Mouse (Mus musculus): ENCODE results near the gene Mpzl3. TPM values are rescaled to one million over a fixed set of nuclear protein-coding genes. Genes with fewer than 3 reads are reported as not detected.

Mpzl3 gene
- polyA plus RNA-seq, 1 experiment from 2014 or later: 2.3 TPM

- Histone ChIP-seq H3K27me3 (ENCODE audit: control insufficient read depth, insufficient read depth, low read length) (no peaks in the 10 kb centered on the region; the same call in 1 of the 2 replicates), H3K36me3 (ENCODE audit: control insufficient read depth, insufficient read depth, low read length) (no peaks in the 10 kb centered on the region), H3K9me3 (ENCODE audit: control insufficient read depth, low read length) (no peaks in the 10 kb centered on the region), H3K4me1 (ENCODE audit: control insufficient read depth, insufficient read depth, low read length) (peaks cover 7% of the 10 kb centered on the region; the same call in 1 of the 2 replicates), H3K9ac (ENCODE audit: low read length) (no peak overlapping the region), H3K4me3 (ENCODE audit: low read depth, low read length) (no peak overlapping the region), H3K27ac (ENCODE audit: low read depth, low read length) (no peak overlapping the region), H3K4me2 (no peak overlapping the region)
- ATAC-seq (ENCODE audit: low FRiP score) (no peak), DNase-seq (ENCODE audit: low spot score, missing footprints) (no peak)
- 86% methylated on average over 6 of the region's 6 CpGs for WGBS
Measured at GRCm38 (mm10) chr9:45120567-45120966, 65.6 kb downstream of the Mpzl3 start.

- Histone ChIP-seq H3K9me3 (ENCODE audit: control insufficient read depth, low read length) (no peaks in the 10 kb centered on the region), H3K27me3 (ENCODE audit: control insufficient read depth, insufficient read depth, low read length) (no peaks in the 10 kb centered on the region; the same call in 1 of the 2 replicates), H3K4me3 (ENCODE audit: low read depth, low read length) (no peak overlapping the region), H3K4me1 (ENCODE audit: control insufficient read depth, insufficient read depth, low read length) (0 out of 2 replicates have a peak, but pooled peaks cover 5% of the 10 kb centered on the region), H3K36me3 (ENCODE audit: control insufficient read depth, insufficient read depth, low read length) (no peaks in the 10 kb centered on the region), H3K27ac (ENCODE audit: low read depth, low read length) (no peak overlapping the region), H3K4me2 (no peak overlapping the region), H3K9ac (ENCODE audit: low read length) (no peak overlapping the region)
- WGBS: 69% methylated on average over 6 of the region's 6 CpGs
- DNase-seq (ENCODE audit: low spot score, missing footprints): peak; percentile 73
- no peak for ATAC-seq (ENCODE audit: low FRiP score)
Measured at GRCm38 (mm10) chr9:45121001-45121400, 66.0 kb downstream of the Mpzl3 start.

GRCm38 (mm10) chr9:45121769-45122168 is 66.8 kb downstream of the Mpzl3 start:
- Histone ChIP-seq H3K36me3 (ENCODE audit: control insufficient read depth, insufficient read depth, low read length) (no peaks in the 10 kb centered on the region), H3K9me3 (ENCODE audit: control insufficient read depth, low read length) (no peaks in the 10 kb centered on the region), H3K9ac (ENCODE audit: low read length) (no peak overlapping the region), H3K4me3 (ENCODE audit: low read depth, low read length) (no peak overlapping the region), H3K27me3 (ENCODE audit: control insufficient read depth, insufficient read depth, low read length) (no peaks in the 10 kb centered on the region), H3K4me1 (ENCODE audit: control insufficient read depth, insufficient read depth, low read length) (0 out of 2 replicates have a peak, but pooled peaks cover 2% of the 10 kb centered on the region), H3K4me2 (peak overlapping the region; percentile 17; the same call in 1 of the 2 replicates), H3K27ac (ENCODE audit: low read depth, low read length) (no peak overlapping the region)
- ATAC-seq (ENCODE audit: low FRiP score) (peak; percentile 49; the same call in 1 of the 2 replicates), DNase-seq (ENCODE audit: low spot score, missing footprints) (peak; percentile 95)
- 7% methylated on average over 10 of the region's 10 CpGs for WGBS

GRCm38 (mm10) chr9:45122209-45122761 is 67.3 kb downstream of the Mpzl3 start:
- Histone ChIP-seq H3K27ac (ENCODE audit: low read depth, low read length) (no peak overlapping the region), H3K36me3 (ENCODE audit: control insufficient read depth, insufficient read depth, low read length) (no peaks in the 10 kb centered on the region), H3K27me3 (ENCODE audit: control insufficient read depth, insufficient read depth, low read length) (no peaks in the 10 kb centered on the region), H3K4me1 (ENCODE audit: control insufficient read depth, insufficient read depth, low read length) (0 out of 2 replicates have a peak, but pooled peaks cover 2% of the 10 kb centered on the region), H3K9ac (ENCODE audit: low read length) (no peak overlapping the region), H3K9me3 (ENCODE audit: control insufficient read depth, low read length) (no peaks in the 10 kb centered on the region), H3K4me3 (ENCODE audit: low read depth, low read length) (no peak overlapping the region), H3K4me2 (peak overlapping the region; percentile 17; the same call in 1 of the 2 replicates)
- DNase-seq (ENCODE audit: low spot score, missing footprints) (no peak), ATAC-seq (ENCODE audit: low FRiP score) (peak; percentile 49; the same call in 1 of the 2 replicates)
- 32% methylated on average over 9 of the region's 9 CpGs for WGBS

- H3K4me3 ChIP-seq (ENCODE audit: low read depth, low read length): no peak overlapping the region
- no peak for ATAC-seq (ENCODE audit: low FRiP score)
- no peak overlapping the region for H3K9ac ChIP-seq (ENCODE audit: low read length)
- no peaks in the 10 kb centered on the region for H3K27me3 ChIP-seq (ENCODE audit: control insufficient read depth, insufficient read depth, low read length)
- 0 out of 2 replicates have a peak, but pooled peaks cover 2% of the 10 kb centered on the region for H3K4me1 ChIP-seq (ENCODE audit: control insufficient read depth, insufficient read depth, low read length)
- no peak for DNase-seq (ENCODE audit: low spot score, missing footprints)
- H3K27ac ChIP-seq (ENCODE audit: low read depth, low read length): no peak overlapping the region
- no peak overlapping the region for H3K4me2 ChIP-seq
- no peaks in the 10 kb centered on the region for H3K9me3 ChIP-seq (ENCODE audit: control insufficient read depth, low read length)
- no peaks in the 10 kb centered on the region for H3K36me3 ChIP-seq (ENCODE audit: control insufficient read depth, insufficient read depth, low read length)
- WGBS: 92% methylated on average over 14 of the region's 14 CpGs
Measured at GRCm38 (mm10) chr9:45125211-45125610, 70.2 kb downstream of the Mpzl3 start.

- no peak overlapping the region for H3K27ac ChIP-seq (ENCODE audit: low read depth, low read length)
- 0 out of 2 replicates have a peak, but pooled peaks cover 2% of the 10 kb centered on the region for H3K4me1 ChIP-seq (ENCODE audit: control insufficient read depth, insufficient read depth, low read length)
- DNase-seq (ENCODE audit: low spot score, missing footprints) (no peak), ATAC-seq (ENCODE audit: low FRiP score) (no peak)
- no peak overlapping the region for H3K4me3 ChIP-seq (ENCODE audit: low read depth, low read length)
- no peaks in the 10 kb centered on the region for H3K36me3 ChIP-seq (ENCODE audit: control insufficient read depth, insufficient read depth, low read length)
- H3K27me3 ChIP-seq (ENCODE audit: control insufficient read depth, insufficient read depth, low read length): no peaks in the 10 kb centered on the region
- 56% methylated on average over 7 of the region's 7 CpGs for WGBS
- H3K9ac ChIP-seq (ENCODE audit: low read length): no peak overlapping the region
- H3K4me2 ChIP-seq: no peak overlapping the region
- H3K9me3 ChIP-seq (ENCODE audit: control insufficient read depth, low read length): no peaks in the 10 kb centered on the region
Measured at GRCm38 (mm10) chr9:45126941-45127340, 72.0 kb downstream of the Mpzl3 start.

Other genes starting within 250 kb of the Mpzl3 start
- 14.0 and 19.4 TPM in 2 replicates for gene Kmt2a, start 173.9 kb upstream of the Mpzl3 start, polyA plus RNA-seq (2014; fragmentation: Nextera tagmentation; extraction: Ambion mirVana)
- 574 and 619 TPM in 2 replicates for gene Atp5l, start 134.4 kb upstream of the Mpzl3 start, polyA plus RNA-seq (2014; fragmentation: Nextera tagmentation; extraction: Ambion mirVana)
- 32.1 and 37.2 TPM in 2 replicates for gene Ube4a, start 89.6 kb upstream of the Mpzl3 start, polyA plus RNA-seq (2014; fragmentation: Nextera tagmentation; extraction: Ambion mirVana)
- gene Cd3g, start 74.8 kb upstream of the Mpzl3 start, polyA plus RNA-seq (2014; fragmentation: Nextera tagmentation; extraction: Ambion mirVana): not detected in 2 replicates
- not detected in 2 replicates for gene Cd3d, start 73.4 kb upstream of the Mpzl3 start, polyA plus RNA-seq (2014; fragmentation: Nextera tagmentation; extraction: Ambion mirVana)
- not detected in 2 replicates for gene Cd3e, start 45.6 kb upstream of the Mpzl3 start, polyA plus RNA-seq (2014; fragmentation: Nextera tagmentation; extraction: Ambion mirVana)
- 0.63 and 0.65 TPM in 2 replicates for gene Mpzl2, start 15.4 kb upstream of the Mpzl3 start, polyA plus RNA-seq (2014; fragmentation: Nextera tagmentation; extraction: Ambion mirVana)
- 0.31 TPM in 1 of 2 replicates, not detected in the other for gene Jaml, start 24.0 kb downstream of the Mpzl3 start, polyA plus RNA-seq (2014; fragmentation: Nextera tagmentation; extraction: Ambion mirVana)
- 3.4 and 3.5 TPM in 2 replicates for gene Scn2b, start 62.6 kb downstream of the Mpzl3 start, polyA plus RNA-seq (2014; fragmentation: Nextera tagmentation; extraction: Ambion mirVana)
- 0.03 and 0.08 TPM in 2 replicates for gene Scn4b, start 83.2 kb downstream of the Mpzl3 start, polyA plus RNA-seq (2014; fragmentation: Nextera tagmentation; extraction: Ambion mirVana)
- not detected in 2 replicates for gene BC049352, start 126.8 kb downstream of the Mpzl3 start, polyA plus RNA-seq (2014; fragmentation: Nextera tagmentation; extraction: Ambion mirVana)
- gene Tmprss4, start 148.9 kb downstream of the Mpzl3 start, polyA plus RNA-seq (2014; fragmentation: Nextera tagmentation; extraction: Ambion mirVana): not detected in 2 replicates
- 0.79 and 1.3 TPM in 2 replicates for gene Il10ra, start 214.0 kb downstream of the Mpzl3 start, polyA plus RNA-seq (2014; fragmentation: Nextera tagmentation; extraction: Ambion mirVana)

Data from midbrain, embryonic 11.5 days (tissue).